Mouse (Mus musculus) brown adipose tissue, adult 24 weeks (tissue): ENCODE measurements around the gene Ctse. TPM values are rescaled to one million over a fixed set of nuclear protein-coding genes. Genes with fewer than 3 reads are reported as not detected.
"Not testable (repeated sequence)": the region's sequence is repeated elsewhere in the genome, so short reads cannot be mapped to it uniquely, and the experiment has no call there.

Experiments
- H3K27ac ChIP-seq: fragments of 200-500 bp; replicated peaks from 2 replicates; pipeline ENCODE4 v1.5.1; 2012; ENCODE audit warnings: low read depth, mild to moderate bottlenecking, low read length
- H3K4me1 ChIP-seq: fragments of 200-500 bp; 2 replicates; pipeline ENCODE4 v1.6.1; 2012; ENCODE audit warnings: low read length, mixed read lengths; ENCODE audit not compliant: control insufficient read depth, insufficient read depth, insufficient read length
- H3K4me3 ChIP-seq: fragments of 200-500 bp; 2 replicates; pipeline ENCODE4 v1.5.1; 2012; ENCODE audit warnings: low read depth, mild to moderate bottlenecking, low read length, moderate library complexity; ENCODE audit not compliant: insufficient read depth
- polyA plus RNA-seq: library from polyadenylated mRNA; stranded (reverse); fragments of >200 nt; gene quantifications from 2 replicates; pipeline ENCODE4 v1.2.4, GENCODE M21; 2012; ENCODE audit not compliant: missing spikeins, insufficient read depth, insufficient read length

The Ctse gene
- polyA plus RNA-seq, 1 experiment = not detected

DNA sequence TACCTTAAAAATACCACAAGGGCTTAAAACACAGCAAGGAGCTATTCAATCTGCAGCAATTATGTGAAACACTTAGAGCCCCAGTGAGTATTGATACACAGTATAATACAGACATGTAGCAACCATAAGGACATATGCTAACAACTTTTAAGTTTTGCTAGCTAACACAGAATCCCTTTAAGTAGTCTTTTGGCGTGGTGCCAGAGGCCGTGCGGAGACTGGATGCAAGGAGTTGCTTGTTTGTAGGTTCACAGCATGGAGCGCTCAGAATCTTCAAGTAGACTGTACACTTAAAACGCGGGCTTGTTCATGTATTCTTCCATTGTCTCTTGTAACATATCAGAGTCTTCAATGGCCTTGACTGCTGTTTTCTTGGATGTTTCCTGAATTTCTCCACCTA lies 5.9 kb upstream of the Ctse start:
- H3K27ac ChIP-seq, H3K4me1 ChIP-seq, H3K4me3 ChIP-seq: not testable (repeated sequence)

DNA sequence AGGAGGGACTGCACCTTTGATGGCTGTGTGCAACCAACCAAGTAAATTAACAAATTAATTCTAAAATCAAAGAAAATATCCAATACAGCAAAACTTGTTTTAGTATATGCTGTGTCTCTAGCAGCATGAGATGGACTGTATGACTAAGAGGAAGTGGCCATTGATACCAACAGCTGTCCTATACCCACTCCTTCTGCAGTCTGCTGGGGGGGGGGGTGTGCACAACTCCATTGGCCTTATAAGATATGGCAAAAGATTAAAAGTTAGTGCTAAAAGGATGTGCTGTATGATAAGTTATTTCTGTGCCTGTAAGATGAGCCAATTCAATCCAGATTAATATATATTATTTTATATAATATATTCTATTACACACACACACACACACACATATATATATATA lies 3.6 kb upstream of the Ctse start:
- no peaks in the 10 kb centered on the region for H3K4me1 ChIP-seq

DNA sequence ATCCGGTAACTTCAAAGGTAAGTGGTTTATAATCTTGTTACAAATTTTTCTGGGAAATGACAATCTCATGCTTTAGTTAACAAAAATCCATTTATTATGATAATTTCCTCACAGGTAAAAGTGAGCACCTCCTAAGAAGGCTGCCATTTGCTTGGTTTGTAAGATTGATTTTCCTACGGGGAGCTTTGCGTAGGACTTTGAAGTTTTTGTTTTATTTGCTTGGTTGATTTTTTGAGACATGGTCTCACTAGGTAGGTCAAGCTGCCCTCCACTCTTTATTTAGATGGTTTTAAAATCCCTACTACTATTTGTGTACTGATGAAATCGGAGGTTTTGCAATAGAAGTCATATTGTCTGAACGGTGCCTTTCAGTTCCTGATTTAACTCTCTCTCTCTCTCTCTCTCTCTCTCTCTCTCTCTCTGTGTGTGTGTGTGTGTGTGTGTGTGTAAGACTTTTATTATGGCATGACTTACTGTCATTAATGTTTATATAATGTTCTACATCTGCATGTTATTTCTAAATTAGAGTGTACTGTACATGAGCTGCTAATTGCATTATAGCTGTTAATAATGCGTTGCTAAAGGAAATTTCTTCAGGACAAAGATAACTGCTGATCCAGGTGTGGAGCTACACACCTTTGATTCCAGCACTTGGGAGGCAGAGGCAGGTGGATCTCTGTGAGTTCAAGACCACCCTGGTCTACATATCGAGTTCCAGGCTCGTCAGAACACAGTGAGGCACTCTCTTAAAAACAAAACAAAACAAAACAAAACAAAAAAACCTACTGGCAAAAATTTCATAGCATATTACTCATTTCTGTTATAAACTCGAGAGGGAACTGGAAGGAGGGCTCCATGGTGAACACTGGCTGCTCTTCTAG lies 675 bp downstream of the Ctse start:
- Histone ChIP-seq H3K27ac (no peak overlapping the region), H3K4me1 (no peaks in the 10 kb centered on the region), H3K4me3 (no peak overlapping the region)

More for the DNA sequence above, 3.6 kb upstream of the Ctse start:
- Histone ChIP-seq H3K27ac (no peak overlapping the region), H3K4me3 (no peak overlapping the region)

DNA sequence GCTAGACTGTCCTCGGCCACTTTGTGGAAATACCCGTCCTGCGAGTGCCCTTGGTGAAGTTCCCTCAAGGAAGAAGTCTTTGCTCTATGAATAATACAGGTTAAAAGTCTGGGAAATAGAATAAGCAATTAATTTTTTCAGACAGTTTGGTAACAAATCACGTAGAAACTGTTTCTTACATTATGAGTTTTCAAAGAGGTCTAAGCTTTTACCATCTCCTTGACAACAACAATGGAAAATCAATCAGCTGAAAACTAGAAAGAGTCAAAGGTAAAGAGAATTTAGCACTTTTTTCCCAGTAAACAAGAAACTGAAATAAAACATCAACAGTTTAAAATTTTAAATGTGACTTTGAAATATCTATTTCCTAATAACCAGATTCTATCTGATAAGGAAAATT lies 2.0 kb downstream of the Ctse start:
- Histone ChIP-seq H3K4me3 (no peak overlapping the region), H3K4me1 (no peaks in the 10 kb centered on the region), H3K27ac (no peak overlapping the region)

DNA sequence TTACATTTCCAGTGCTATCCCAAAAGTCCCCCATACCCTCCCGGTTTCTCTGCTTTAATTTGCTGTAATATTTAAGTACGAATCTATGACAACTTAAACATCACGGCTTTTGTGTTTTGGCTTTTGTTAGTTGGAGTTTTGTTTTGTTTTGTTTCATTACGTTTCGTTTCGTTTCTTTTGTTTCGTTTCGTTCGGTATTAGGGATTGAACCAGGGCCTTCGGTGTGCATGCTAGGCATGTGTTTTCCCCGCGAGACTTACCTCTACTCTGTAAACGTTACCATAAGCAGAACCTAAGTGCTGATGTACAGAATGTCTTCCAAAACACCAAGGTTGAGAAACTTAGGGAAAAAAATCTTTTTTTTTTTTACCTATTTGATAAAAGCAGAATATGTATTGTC lies 3.5 kb downstream of the Ctse start:
- Histone ChIP-seq H3K4me3 (no peak overlapping the region), H3K27ac (no peak overlapping the region), H3K4me1 (no peaks in the 10 kb centered on the region)

DNA sequence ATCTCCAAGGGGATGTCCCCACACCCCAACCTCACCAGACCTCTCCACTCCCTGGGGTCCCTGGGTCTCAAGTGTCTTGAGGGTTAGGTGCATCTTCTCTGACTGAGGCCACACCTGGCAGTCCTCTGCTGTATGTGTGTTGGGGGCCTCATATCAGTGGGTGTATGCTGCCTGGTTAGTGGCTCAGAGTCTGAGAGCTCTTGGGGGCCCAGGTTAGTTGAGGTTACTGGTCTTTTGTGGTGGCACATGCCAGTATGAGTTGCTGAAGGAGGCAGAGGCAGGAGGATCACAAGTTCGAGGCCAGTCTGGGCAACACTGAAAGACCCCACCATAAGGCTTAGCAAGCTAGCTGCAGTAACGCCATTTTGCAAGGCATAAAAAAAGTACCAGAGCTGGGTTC lies 4.1 kb downstream of the Ctse start:
- no peaks in the 10 kb centered on the region for H3K4me1 ChIP-seq
- no peak overlapping the region for H3K27ac ChIP-seq

DNA sequence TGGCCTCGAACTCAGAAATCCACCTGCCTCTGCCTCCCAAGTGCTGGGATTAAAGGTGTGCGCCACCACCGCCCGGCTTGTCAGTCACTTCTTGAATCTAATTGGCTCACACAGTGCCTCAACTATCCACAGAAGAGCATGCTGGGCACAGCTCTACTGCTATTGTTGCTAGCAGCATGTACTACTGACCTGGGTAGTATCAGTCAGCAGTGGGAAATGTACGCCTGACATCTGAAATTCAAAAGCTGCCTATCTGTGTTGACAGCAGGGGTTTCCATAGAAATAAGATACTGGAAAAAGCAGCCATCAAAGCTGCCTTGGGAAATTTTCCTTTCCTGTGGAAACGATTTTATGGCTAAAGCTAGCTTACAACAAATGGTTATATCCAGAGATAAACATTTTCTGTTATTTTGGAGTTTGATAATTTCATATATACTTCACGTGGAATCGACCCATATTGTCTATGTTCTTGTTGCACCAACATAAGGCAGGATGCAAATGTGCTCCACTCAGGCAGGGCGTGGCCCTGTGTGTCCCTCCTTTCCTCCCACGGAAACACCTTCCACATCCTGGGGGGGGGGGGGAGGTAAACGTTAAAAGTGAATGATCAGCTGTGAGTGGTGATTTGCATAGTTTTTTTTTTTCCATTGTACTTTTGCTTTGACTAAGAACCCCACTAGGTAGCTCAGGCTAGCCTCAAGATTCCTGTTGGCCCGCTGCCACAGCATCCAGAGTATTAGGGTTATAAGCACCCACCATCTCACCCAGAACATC lies 14.8 kb downstream of the Ctse start:
- H3K4me1 ChIP-seq = no peaks in the 10 kb centered on the region

More for the DNA sequence above, 4.1 kb downstream of the Ctse start:
- no peak overlapping the region for H3K4me3 ChIP-seq

DNA sequence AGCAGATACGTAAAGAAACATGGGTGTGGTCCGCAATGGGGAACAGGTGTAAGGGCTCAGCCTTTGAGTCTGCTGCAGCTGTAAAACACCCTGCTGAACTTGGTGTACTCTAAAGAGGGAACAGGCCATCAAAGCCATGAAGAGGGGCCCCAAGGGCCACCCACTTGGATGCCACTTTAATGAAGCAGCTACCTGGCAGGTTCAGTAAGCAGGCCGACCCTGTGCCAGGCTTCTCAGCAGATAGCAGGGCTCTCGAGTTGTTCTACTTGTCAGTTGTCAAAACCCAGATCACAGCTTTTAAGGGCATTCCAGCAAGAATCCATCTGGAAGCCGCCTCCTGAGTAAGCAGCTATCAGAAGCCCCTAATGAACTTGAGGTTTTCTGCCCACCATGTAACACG lies 17.5 kb downstream of the Ctse start:
- no peak overlapping the region for H3K27ac ChIP-seq

More for the DNA sequence above, 14.8 kb downstream of the Ctse start:
- H3K4me3 ChIP-seq = no peak overlapping the region
- H3K27ac ChIP-seq = no peak overlapping the region

DNA sequence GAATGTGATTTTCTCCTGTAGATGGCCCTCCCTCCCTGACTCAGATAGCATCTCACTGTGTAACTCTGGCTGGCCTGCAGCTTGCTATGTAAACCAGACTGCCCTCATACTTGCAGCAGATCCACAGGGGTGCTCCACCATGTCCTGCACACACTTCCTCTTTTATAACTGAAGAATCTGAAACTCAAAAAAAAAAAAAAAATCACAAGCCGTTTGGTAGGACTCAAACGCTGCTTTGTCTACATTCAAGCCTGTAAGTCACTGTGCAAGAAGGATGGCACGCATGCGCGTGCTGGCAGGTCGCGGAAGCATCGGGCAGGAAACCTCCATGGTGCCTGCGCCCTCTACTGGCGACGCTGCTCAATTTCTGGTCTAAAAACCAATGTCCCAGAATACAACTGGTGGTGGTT lies 19.8 kb downstream of the Ctse start:
- H3K4me1 ChIP-seq = no peaks in the 10 kb centered on the region
- H3K4me3 ChIP-seq = no peak overlapping the region
- no peak overlapping the region for H3K27ac ChIP-seq

More for the DNA sequence above, 17.5 kb downstream of the Ctse start:
- Histone ChIP-seq H3K4me1 (no peaks in the 10 kb centered on the region), H3K4me3 (no peak overlapping the region)

DNA sequence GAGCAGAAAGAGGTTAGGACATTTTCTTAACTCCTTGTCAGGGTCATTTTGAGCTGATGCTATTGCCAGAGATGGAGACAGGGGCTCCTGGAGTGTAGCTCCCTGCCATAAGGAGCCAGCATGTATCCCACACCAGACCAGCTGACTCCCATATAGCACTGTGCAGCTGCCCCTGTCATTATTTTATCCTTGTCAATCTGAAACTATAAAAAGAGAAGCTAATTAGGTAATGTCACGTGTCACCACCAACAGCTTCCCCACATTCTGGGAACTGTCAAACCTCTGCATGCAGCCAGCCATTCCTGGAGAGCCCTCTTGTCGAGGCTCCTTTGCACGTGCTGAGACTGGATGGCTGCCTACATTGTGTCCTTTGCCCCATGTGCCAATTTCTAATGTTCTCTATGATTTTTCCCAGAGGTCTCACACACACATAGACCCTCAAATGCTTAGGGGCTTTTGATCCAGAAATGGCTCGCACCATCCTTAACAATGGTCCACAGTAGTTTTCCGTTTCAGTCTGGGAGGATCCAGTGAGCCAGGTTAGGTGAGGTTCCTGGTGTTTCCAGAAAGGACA lies 21.5 kb downstream of the Ctse start:
- Histone ChIP-seq H3K4me3 (no peak overlapping the region), H3K27ac (no peak overlapping the region), H3K4me1 (no peaks in the 10 kb centered on the region)

DNA sequence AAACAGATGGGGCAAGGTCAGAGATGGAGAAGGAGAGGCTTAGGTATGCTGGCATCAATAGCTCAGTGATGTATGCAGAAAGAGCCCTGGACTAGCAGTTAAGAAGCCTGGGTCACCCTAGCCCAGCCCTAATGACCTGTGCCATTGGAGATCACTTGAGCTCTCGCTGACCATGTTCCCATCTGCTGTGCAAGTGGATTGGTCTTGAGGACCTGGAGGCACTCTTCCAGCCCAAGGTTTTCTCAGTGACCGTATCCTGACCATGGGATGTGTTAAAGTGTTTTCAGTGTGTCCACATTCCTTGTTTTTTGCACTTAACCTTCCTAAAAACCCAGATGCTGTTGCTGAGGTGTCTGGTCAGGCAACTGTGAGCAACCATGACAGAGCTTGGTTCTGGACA lies 22.2 kb downstream of the Ctse start:
- H3K4me1 ChIP-seq = no peaks in the 10 kb centered on the region
- H3K4me3 ChIP-seq = no peak overlapping the region

DNA sequence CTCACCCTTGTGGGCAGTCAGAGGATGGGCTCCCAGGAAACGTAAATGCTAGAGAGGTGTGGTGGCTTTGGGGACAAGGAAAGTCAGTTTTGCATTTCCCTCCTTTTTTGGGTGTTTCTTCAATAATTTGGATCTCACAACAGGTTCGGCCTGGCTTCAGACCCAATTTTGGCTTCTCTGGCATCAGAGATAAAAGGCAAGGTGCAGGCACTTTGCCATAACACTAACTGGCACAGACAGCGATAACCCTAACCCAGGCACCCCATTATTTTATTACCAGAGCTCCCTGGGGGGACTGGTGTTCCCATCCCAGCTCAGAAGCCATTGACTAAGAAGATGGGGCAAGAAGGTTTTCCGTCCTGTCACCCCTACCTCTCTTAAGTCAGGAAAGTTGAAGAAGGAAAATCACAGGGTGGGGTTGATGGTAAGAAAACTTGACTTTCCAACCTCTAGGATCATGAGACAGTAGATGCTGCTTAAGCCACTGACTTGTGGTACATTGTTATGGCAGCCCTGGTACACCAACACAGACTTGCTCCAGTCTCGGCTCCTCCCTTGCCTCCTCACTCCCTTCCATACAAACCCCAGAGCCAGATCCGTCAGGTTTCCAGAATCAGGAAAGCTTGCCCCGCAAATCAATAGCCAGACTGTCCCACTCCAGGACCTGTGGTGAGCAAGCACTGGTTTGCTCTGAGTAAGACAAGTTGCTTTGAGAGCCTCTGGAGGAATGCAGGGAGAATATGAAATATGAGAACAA lies 22.8 kb downstream of the Ctse start:
- no peak overlapping the region for H3K27ac ChIP-seq
- H3K4me3 ChIP-seq = no peak overlapping the region
- H3K4me1 ChIP-seq = no peaks in the 10 kb centered on the region

More for the DNA sequence above, 22.2 kb downstream of the Ctse start:
- H3K27ac ChIP-seq = no peak overlapping the region

DNA sequence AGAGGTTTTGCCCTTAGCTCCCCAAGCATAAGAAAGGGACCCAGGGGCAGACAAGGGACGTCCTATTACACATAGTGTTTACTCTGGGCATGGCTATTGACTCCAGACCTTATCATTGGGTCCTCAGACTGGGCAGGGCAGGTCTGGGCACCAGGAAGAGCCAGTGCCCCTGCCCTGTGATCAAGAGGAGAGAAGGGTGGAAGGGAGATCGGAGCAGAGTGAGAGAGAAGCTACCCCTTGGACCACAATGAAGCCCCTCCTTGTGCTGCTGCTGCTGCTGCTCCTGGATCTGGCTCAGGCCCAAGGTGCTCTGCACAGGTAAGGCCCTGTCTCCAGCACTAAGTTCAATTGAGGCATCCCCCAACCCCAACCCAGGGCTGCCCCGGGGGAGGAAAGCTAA lies 23.6 kb downstream of the Ctse start:
- Histone ChIP-seq H3K4me1 (no peaks in the 10 kb centered on the region), H3K4me3 (no peak overlapping the region), H3K27ac (no peak overlapping the region)

DNA sequence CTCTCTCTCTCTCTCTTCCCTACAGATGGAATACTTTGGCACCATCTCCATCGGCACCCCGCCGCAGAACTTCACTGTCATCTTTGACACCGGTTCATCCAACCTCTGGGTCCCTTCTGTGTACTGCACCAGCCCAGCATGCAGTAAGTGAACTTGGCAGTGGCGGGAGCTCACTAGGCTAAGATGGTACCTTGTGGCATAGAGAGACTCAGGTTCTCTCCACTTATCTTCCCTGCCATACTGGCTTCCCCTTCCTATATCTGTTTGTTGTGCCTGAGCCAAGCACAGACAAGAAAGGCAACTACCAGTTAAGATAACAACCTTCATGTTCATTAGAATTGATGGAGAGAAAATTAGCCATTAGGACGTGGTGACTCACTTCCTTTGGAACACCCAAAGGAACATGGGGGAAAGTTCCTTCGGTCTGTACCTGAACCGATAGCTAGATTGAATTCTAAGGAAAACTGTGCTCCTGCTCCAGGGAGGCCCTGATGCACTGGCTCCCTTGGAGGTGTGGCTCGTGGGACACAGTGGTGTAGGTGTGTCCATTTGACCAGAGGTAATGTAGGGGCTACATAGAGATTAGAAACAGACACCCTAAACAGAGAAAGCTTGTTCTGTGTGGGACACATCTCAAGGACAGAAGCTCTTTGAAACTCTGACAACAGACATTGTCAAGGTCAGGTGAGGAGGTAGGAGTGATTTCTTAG lies 25.3 kb downstream of the Ctse start:
- Histone ChIP-seq H3K27ac (no peak overlapping the region), H3K4me1 (no peaks in the 10 kb centered on the region), H3K4me3 (no peak overlapping the region)
